Mouse (Mus musculus) megakaryocyte, adult 5-6 weeks (primary cell): Measurements from ENCODE around the gene Stard3. TPM values are rescaled to one million over a fixed set of nuclear protein-coding genes. Genes with fewer than 3 reads are reported as not detected.
A peak's percentile ranks its signal among the peaks of the same experiment; 100 is the strongest.

Source experiments
- ATAC-seq: 2 replicates; pipeline ENCODE4 v1.8.0; 2016; ENCODE audit warnings: mild to moderate bottlenecking, inconsistent platforms; ENCODE audit not compliant: poor library complexity, severe bottlenecking
- total RNA-seq, 2 experiments: library from RNA; stranded (forward) in 1 of 2; stranded (reverse) in 1 of 2; fragments of 153-499, 151-499 nt in 1 of 2; fragments of 221-1000, 200-1000 nt in 1 of 2; gene quantifications; 2 replicates each; pipeline versions ENCODE4 v1.2.3 to v1.2.4; 2015 to 2017

Gene Stard3
- total RNA-seq, 2 experiments from 2014 or later: 28.5 to 39.9 TPM

GRCm38 (mm10) chr11:98328371-98329069 lies 29.6 kb upstream of the Stard3 start:
- no peak for ATAC-seq

DNA sequence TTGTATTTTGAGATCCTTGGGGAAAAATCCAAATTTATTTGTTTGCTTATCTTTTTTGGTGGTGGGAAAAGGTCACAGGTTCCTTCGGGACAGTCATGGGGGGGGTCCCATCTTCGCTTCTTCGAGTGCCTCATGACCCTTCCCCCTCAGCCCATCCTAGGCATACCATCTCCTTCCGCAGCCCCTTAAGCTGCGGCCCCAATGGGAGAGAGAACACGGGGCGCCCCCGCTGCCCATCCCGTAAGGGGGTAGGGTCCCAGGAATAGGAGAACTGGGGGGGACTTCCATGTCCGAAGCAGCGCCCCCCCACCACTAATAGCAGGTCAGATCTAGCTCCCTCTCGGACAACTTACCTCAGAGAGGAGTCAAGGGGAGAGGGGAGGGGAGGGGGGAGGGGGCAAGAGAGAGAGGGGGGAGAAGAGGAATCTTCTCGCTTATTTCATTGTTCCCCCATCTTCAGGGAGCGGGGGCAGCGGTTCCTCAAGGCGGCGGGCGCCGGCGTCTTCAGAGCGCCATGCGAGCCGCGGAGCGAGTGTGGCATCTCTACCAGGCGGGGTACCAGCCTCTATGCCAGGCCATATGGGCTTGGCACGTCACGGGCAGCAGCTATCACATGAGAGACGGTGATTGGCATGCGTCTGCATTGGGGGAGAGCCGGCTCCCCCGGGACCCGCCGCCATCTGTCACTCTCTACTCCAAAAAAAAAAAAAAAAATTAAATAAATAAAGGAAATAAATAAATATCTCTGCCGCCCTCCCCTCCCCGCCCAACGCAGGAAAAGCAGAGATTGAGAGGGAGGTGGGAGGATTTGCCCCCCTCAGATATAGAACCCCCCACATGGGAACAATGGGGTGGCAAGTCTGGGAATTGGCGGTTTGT lies 28.8 kb upstream of the Stard3 start, which contains the start of gene Neurod2:
Neurod2 (minus strand) TSS at position 568 of the 879 bp plus-strand sequence.
- ATAC-seq: no peak

GRCm38 (mm10) chr11:98329960-98330744 lies 28.0 kb upstream of the Stard3 start:
- ATAC-seq: no peak

- ATAC-seq: no peak
Measured at GRCm38 (mm10) chr11:98330745-98331204, 27.4 kb upstream of the Stard3 start.

DNA sequence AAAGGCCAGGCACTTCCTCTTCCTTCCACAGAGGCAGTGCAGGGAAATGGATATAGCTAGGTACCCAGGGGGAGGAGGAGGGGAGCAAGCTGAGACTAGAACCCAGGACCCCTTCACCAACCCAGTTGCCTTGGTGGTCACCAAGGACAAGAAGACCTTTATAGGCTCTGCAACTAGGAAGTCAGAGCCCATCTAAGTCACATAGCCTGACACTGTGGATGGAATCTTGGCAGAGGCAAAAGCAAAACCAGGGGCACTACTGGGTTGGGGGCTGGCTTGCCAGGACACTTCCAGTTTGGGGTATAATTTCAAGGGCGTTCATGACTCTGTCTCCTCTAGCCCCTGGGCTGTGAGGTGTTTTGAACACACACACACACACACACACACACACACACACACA lies 26.8 kb upstream of the Stard3 start:
- no peak for ATAC-seq

DNA sequence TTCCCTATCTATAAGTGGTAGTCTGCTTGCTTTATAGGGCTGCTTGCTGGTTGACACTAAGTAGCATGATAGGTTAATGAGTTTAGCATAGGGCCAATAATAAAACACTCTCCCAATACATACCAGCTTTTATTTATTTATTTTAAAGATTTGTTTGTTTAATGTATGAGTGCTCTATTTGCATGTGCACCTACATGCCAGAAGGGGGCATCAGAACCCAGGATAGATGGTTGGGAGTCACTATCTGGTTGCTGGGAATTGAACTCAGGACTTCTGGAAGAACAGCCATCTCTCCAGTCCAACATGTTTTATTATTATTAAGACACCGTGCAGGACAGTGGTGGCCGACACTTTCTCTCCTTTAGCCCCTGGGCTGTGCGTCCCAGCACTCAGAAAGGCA lies 26.0 kb upstream of the Stard3 start:
- ATAC-seq: no peak

GRCm38 (mm10) chr11:98332841-98333240 lies 25.3 kb upstream of the Stard3 start:
- no peak for ATAC-seq

GRCm38 (mm10) chr11:98333263-98333696 lies 24.9 kb upstream of the Stard3 start:
- no peak for ATAC-seq

DNA sequence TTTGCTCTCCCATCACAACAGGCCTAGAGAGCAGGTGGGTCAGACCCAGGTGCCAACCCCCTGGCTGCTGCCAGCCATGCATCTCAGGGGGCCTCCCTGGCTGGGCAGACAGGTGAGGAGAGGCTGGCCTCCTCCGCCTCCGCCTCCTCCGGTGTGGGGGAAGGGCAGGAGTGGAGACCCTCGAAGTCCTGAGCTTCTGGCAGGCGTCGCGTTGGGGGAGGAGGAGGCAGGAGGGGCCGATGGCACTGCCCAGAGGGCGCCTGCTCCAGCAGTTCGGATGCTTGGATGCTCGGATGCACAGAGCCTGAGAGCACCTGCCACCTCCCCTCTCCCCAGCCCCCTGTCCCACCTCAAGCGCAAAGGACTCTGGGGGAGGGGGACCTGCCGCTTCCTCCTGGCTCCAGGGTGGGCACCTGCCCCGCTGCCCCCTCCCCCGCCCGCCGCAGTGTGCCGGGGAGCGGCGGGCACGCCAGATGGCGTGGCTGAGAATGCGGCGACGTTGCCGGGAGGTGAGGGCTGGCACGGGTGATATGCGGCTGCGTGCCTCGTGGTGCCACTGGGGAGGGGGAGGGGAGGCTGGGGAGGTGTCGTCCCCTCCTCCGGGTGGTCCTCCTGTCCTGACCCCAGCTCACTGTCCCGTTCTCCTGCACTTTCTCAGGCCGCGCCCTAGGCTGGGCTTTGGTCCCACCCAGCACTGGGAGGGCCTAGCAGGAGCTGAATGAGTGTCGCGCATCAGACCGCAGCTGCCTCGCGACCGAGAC lies 24.0 kb upstream of the Stard3 start:
- ATAC-seq: no peak

- no peak for ATAC-seq
Measured at GRCm38 (mm10) chr11:98335250-98335649, 22.9 kb upstream of the Stard3 start.

DNA sequence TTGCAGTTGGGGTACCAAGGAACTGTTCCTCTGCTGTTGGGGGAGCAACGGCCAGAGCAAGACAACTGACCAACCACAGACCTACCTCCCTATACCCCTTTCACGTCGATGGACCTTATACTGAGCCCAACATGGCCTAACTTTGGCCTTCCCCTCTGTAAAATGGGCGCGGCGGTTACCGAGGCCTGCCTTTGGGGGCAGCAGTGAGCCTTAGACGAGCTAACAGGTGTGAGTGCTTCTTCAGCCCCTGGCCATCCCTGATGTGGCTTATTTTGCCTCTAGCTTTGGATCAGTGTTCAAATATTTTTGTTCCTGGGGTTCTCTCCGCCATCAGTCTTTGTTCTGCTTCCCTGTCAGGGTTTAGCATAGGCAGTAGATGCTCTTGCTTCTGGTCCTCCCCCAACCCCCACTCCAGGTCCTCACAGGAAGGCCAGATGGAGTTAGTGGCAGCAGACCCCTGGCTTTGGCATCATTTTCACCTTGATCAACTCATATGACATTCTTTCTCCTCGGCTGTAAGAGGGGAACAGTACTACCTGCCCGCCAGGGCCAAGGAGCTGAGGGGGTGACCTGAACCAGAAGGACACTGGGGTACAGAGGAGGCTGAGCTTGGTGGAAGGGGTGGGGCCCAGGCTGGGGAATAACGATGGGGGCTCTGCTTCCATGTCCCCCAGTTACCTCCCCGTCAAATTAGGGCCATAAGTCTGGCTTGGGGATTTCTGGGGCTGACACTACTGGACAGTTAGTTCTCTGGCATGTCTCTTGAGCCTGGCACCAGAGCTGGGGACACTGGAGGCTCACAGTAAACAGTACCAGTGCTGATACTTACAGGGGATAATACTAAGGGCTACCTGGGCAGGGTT lies 21.7 kb upstream of the Stard3 start:
- no peak for ATAC-seq

DNA sequence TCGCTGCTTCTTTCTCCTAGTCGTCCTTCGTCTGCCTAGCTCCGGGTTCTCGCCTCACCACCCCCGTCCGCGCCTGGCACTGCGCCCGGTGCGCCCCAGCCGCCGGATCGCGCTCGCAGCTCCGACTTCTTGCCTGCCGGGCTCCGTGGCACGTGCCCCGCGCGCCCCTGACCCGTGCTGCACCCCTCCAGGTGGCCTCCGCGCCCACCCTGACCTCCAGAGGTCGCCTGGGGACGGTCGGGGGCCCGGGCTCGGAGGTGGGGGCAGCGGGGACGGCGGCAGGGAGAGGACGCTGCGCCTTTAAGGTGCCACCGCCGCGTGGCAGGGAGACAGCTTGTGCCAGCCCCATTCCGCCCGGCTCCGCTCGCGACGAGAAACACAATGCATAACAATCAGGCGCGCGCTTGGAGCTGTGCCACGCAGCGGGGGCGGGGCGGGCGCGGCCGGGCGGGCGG lies 19.6 kb upstream of the Stard3 start:
- no peak for ATAC-seq

- ATAC-seq: no peak
Measured at GRCm38 (mm10) chr11:98339071-98339501, 19.1 kb upstream of the Stard3 start.

GRCm38 (mm10) chr11:98339679-98340287 lies 18.4 kb upstream of the Stard3 start:
- no peak for ATAC-seq

GRCm38 (mm10) chr11:98340597-98340996 lies 17.6 kb upstream of the Stard3 start:
- no peak for ATAC-seq

DNA sequence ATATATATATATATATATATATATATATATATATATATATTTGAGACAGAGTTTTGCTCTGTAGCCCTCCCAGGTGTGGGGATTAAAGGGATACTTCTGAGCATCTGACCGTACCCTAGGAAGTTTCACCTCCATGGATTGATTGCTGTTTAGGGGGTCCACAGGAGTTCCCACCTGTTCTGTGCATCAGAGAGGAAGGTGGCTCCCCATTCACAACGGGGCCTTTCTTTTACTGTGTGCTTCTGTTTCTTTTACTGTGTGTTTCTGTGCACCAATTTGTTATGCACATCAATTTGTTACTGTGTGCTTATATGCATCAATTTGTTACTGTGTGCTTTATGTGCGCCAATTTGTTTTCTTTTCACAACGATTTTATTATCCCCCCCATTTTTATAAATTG lies 17.0 kb upstream of the Stard3 start:
- no peak for ATAC-seq

- peak; percentile 96 for ATAC-seq
Measured at GRCm38 (mm10) chr11:98342000-98342945, 15.9 kb upstream of the Stard3 start.

- ATAC-seq: peak; percentile 56
Measured at GRCm38 (mm10) chr11:98345253-98345652, 12.9 kb upstream of the Stard3 start.
